Mouse (Mus musculus) hindbrain, embryonic 16.5 days (tissue): ENCODE measurements around the gene Wdr62. TPM values are rescaled to one million over a fixed set of nuclear protein-coding genes. Genes with fewer than 3 reads are reported as not detected.

Experiments
- ATAC-seq: fragments of 200-750 bp; cut with Nextera tagmentation; 2 replicates; pipeline ENCODE4 v1.8.0; 2017; ENCODE audit warnings: moderate TSS enrichment, moderate library complexity
- H3K27ac ChIP-seq: fragments of 300-500 bp; sonication (generic); 2 replicates; pipeline ENCODE4 v1.5.1; 2014; ENCODE audit warnings: low read depth, mild to moderate bottlenecking, control low read depth, low read length, moderate library complexity
- H3K27me3 ChIP-seq: fragments of 300-500 bp; sonication (generic); replicated peaks from 2 replicates; pipeline ENCODE4 v1.6.1; 2014; ENCODE audit warnings: low read length; ENCODE audit not compliant: control insufficient read depth, insufficient read depth
- H3K36me3 ChIP-seq: fragments of 300-500 bp; sonication (generic); 2 replicates; pipeline ENCODE4 v1.6.1; 2014; ENCODE audit warnings: mild to moderate bottlenecking, low read length, moderate library complexity, mixed read lengths; ENCODE audit not compliant: control insufficient read depth, insufficient read depth
- H3K4me1 ChIP-seq: fragments of 300-500 bp; sonication (generic); 2 replicates; pipeline ENCODE4 v1.6.1; 2014; ENCODE audit warnings: low read depth, low read length; ENCODE audit not compliant: control insufficient read depth, insufficient read depth
- H3K4me2 ChIP-seq: fragments of 300-500 bp; sonication (generic); 2 replicates; pipeline ENCODE4 v1.6.1; 2014; ENCODE audit warnings: mild to moderate bottlenecking, low read length, control low read depth, moderate library complexity
- H3K4me3 ChIP-seq: fragments of 300-500 bp; sonication (generic); 2 replicates; pipeline ENCODE4 v1.5.1; 2014; ENCODE audit warnings: mild to moderate bottlenecking, low read length, control low read depth, moderate library complexity
- H3K9ac ChIP-seq: fragments of 300-500 bp; sonication (generic); 2 replicates; pipeline ENCODE4 v1.6.1; 2014; ENCODE audit warnings: low read depth, mild to moderate bottlenecking, control low read depth, low read length, moderate library complexity
- H3K9me3 ChIP-seq: fragments of 300-500 bp; sonication (generic); 2 replicates; pipeline ENCODE4 v1.6.1; 2014; ENCODE audit warnings: mild to moderate bottlenecking, low read length, moderate library complexity; ENCODE audit not compliant: control insufficient read depth
- WGBS: fragments of 180-500 bp; shearing (Covaris S2); extraction: QIAGEN DNeasy Blood & Tissue Kit; methylation state at CpG from one replicate; pipeline ENCODE4 v1.1.7; 2014; 5-methylcytosine and 5-hydroxymethylcytosine counted together
- polyA plus RNA-seq: library from polyadenylated mRNA; unstranded; fragments of >200 nt; fragmentation: Nextera tagmentation; extraction: Ambion mirVana; gene quantifications from 2 replicates; pipeline ENCODE4 v1.2.1, GENCODE M21; 2015

The Wdr62 gene
- polyA plus RNA-seq, 1 experiment from 2014 or later: 3.9 TPM

DNA sequence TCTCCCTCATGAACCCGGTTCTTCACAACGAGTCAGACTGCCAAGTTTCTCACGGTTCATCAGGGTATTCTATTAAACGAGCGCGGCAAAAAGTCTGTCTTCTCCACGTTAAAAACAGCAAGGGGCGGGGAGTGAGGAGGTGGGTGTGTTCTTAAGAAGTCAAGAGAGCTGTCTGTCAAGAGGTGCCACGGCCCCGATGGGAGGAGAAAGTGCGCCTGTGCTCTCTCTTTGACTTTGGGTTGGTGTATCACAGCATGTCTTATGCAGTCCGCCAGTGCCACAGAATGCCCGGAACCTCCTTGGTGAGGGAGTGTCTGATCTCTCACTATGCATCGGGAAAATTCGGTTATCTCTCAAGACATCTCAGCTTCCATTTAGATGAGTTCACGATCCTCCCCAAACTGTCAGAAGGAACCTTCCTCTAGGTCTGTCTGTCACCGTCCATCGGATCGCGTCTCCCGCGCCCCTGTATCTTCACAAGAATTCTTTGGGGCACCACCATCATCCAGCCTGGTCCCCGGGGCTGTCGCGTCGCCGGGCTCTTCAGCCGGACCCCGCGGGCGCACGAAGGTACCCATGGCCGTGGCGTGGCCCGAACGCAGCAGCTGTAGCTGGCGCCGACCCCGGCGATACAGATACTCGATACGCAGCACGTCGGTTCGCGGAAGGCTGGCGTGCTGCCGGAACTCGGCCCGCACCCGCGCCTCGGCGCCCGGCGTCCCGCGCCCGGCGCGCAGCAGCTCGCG is 41.5 kb upstream of the Wdr62 start, which contains the start of gene E130208F15Rik:
TSS of gene E130208F15Rik (plus strand) at position 202 of the 746 bp plus-strand sequence.
- 0% methylated on average over 54 of the region's 63 CpGs for WGBS
- peak; percentile 74 for ATAC-seq
- Histone ChIP-seq H3K4me3 (peak within 1 kb of the TSS; percentile 81), H3K4me1 (peaks cover 10% of the 10 kb centered on the region), H3K9me3 (no peaks in the 10 kb centered on the region), H3K36me3 (no peaks in the 10 kb centered on the region), H3K27me3 (no peaks in the 10 kb centered on the region), H3K27ac (peak within 1 kb of the TSS; percentile 78), H3K9ac (peak within 1 kb of the TSS; percentile 90), H3K4me2 (peak within 1 kb of the TSS; percentile 80)

DNA sequence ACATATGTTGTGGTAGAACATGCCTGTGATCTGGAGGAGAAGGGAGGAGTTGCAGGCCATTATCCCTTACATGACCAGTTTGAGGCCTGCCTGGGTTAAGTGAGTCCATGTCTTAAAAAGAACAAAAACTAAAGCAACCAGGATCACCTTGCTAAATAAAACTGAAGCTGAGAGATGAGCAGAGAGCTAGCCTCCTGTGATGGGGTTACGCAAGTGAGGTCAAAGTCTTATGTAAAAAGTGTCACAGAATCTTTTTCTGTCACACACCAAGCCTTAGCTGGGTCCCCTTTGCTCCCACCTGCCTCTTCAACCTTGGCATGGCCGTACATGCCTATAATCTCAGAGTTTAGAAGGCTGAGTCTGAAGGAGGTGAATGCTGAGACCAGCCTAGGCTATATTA is 40.7 kb upstream of the Wdr62 start:
- no peaks in the 10 kb centered on the region for H3K36me3 ChIP-seq
- no peak overlapping the region for H3K9ac ChIP-seq
- no peak overlapping the region; the same call in 1 of the 2 replicates for H3K4me3 ChIP-seq
- H3K4me1 ChIP-seq: peaks cover 10% of the 10 kb centered on the region
- H3K4me2 ChIP-seq: peak overlapping the region; percentile 80
- H3K27ac ChIP-seq: no peak overlapping the region
- no peaks in the 10 kb centered on the region for H3K9me3 ChIP-seq
- WGBS: 88% methylated on average over 2 of the region's 2 CpGs
- no peaks in the 10 kb centered on the region for H3K27me3 ChIP-seq
- ATAC-seq: no peak

DNA sequence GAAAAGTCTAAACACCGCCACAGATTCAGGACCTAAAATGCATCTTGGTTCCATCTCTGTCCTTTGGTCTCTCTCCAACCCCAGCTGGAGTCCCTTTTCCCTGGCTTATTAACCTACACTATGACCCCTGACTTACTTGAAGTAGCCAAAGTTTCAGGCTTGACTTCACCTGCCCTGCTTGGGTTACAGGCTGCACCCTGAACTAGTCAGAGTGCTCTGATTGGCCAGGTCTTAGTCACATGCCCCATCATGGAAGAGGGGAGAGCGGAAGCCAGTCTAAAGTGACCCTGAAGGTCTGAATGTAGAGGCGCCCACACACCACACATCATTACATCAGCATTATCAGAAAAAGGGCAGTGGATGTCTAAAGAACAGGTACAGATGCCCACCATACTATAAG is 37.9 kb upstream of the Wdr62 start:
- Histone ChIP-seq H3K4me2 (no peak overlapping the region), H3K9me3 (no peaks in the 10 kb centered on the region), H3K27me3 (no peaks in the 10 kb centered on the region), H3K27ac (no peak overlapping the region), H3K9ac (no peak overlapping the region), H3K36me3 (no peaks in the 10 kb centered on the region), H3K4me3 (no peak overlapping the region), H3K4me1 (peaks cover 10% of the 10 kb centered on the region)
- 85% methylated on average over 3 of the region's 3 CpGs for WGBS
- ATAC-seq: no peak

DNA sequence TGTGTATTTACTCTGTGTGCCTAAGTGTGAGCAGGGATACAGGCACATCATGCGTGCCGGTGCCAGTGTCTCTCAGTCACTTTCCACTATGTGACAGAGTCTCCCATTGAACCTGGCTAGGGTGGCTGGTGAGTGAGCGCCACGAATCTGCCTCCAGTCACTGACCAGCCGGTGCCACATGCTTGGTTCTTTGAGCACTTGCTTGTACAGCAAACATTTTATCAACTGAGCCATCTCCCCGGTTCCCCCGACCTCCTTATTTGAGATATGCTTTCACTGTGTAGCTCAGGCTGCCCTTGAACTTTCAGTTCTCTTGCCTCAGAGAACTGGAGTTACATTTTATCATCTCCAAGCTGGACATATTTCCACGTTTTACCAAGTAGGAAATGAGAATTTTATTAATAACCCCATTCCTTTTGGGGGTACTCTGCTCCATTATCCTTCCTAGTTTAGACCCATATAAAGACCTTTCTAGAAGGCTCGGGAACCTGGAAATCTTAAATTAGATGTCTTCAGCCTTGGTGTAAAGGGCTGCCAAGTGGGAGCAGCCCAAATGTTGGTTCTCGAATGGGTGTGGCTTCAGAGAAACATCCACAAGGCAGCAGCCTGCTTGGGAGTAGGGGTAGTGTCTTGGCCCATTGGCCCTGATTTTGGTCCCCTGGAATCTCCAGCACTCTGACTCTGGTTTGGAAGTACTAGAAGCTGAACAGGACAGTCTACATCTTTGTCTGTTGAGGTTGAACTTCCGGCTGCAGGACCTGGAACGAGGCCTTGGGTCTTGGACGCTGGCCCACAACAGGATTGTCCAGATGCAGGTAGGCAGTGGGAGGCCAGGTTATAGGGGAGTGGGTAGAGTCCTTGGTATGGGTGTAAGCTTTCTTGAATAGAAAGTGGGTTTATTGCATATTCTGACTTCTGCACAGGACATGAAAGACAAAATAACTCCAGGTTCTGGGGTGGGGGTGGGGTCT is 35.6 kb upstream of the Wdr62 start:
- no peaks in the 10 kb centered on the region for H3K36me3 ChIP-seq
- H3K4me1 ChIP-seq: no peaks in the 10 kb centered on the region
- 84% methylated on average over 13 of the region's 13 CpGs for WGBS

DNA sequence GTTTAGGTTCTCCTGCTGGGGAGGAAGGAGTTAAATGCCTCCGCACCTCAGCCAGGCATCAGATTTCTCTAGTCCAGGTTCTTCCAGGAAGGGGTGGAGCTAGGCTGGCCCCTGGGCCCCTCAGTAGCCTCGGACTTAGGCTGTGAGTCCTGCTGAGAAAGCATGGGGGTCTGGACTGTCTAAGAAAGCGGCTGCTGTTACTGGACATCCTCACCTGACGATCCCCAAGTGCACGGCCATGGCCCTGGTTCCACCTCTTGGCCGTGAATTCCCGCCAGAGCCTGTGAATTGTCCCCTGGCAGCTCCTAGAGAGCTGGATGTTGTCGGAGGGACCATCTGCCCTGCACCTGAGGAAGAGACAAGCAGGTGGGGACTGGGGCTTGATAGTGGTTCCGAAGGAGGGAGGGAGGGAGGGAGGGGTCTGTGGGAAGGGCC is 34.5 kb upstream of the Wdr62 start, which contains the start of gene Syne4:
TSS of gene Syne4 (plus strand) at position 87 of the 435 bp plus-strand sequence.
- Histone ChIP-seq H3K4me2 (no peak within 1 kb of the TSS), H3K4me1 (peaks cover 4% of the 10 kb centered on the region), H3K27ac (no peak within 1 kb of the TSS), H3K36me3 (no peaks in the 10 kb centered on the region), H3K9me3 (no peaks in the 10 kb centered on the region), H3K27me3 (no peaks in the 10 kb centered on the region), H3K9ac (peak within 1 kb of the TSS; percentile 19; the same call in 1 of the 2 replicates), H3K4me3 (no peak within 1 kb of the TSS)
- no peak for ATAC-seq
- 5% methylated on average over 9 of the region's 9 CpGs for WGBS

More for the DNA sequence above, 35.6 kb upstream of the Wdr62 start:
- H3K27me3 ChIP-seq: no peaks in the 10 kb centered on the region
- H3K9me3 ChIP-seq: no peaks in the 10 kb centered on the region
- no peak for ATAC-seq
- H3K27ac ChIP-seq: no peak overlapping the region
- H3K4me2 ChIP-seq: no peak overlapping the region
- H3K9ac ChIP-seq: no peak overlapping the region
- no peak overlapping the region for H3K4me3 ChIP-seq

DNA sequence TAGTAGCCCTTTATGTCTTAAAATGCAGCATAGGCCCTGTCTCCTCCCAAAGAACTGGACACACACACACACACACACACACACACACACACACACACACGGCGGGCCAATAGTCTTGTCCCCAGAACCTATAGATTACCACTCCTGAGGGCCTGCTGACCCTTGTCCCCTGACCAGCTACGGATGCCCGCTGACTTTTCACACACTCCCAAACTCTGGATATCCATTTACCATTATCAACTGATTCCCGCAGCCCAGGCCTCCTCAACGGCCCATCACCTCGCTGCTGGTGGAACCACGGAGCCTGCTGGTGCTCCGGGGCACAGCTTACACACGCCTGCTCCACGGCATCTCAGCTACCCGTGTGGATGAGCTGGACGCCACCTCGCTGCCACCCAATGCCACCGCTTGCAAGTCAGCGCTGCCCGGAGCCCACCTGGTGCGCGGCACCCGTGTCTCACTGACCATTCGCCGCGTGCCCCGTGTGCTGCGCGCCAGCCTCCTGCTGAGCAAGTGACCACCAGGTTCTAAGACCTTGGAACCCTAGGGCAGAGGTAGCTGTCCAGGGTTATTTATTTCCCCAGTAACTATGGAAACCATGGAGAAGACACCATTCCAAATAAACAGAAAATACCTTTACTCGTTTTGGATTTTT is 33.6 kb upstream of the Wdr62 start:
- H3K27me3 ChIP-seq: no peaks in the 10 kb centered on the region
- no peak overlapping the region for H3K4me3 ChIP-seq
- no peak for ATAC-seq
- 53% methylated on average over 27 of the region's 27 CpGs for WGBS
- no peak overlapping the region for H3K4me2 ChIP-seq
- peaks cover 13% of the 10 kb centered on the region for H3K4me1 ChIP-seq
- H3K9me3 ChIP-seq: no peaks in the 10 kb centered on the region
- H3K9ac ChIP-seq: no peak overlapping the region
- H3K27ac ChIP-seq: no peak overlapping the region
- H3K36me3 ChIP-seq: no peaks in the 10 kb centered on the region

DNA sequence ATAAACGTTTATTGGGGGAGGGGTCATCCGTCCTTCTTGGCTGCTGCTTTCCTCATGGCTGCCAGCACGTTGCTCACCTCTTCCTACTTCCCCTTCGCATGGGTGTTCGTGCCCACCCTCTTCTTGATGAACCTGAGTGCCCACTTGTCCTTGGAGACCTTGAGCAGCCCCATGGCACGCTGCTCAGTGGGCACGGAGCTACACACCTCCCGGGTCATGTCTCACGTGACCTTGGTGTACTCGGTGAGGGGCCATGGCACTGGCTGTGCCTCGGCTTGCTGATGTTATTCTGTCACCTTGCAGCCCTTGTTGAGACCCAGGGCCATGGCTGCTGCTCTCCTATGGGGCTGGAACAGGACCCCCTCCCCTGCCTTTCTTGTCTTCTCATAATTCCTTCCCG is 29.9 kb upstream of the Wdr62 start:
- H3K4me1 ChIP-seq: peaks cover 19% of the 10 kb centered on the region
- no peak overlapping the region for H3K4me3 ChIP-seq
- H3K27ac ChIP-seq: no peak overlapping the region
- H3K9me3 ChIP-seq: no peaks in the 10 kb centered on the region
- no peak overlapping the region for H3K9ac ChIP-seq
- no peak overlapping the region for H3K4me2 ChIP-seq
- no peak for ATAC-seq
- peaks cover 10% of the 10 kb centered on the region for H3K36me3 ChIP-seq
- 92% methylated on average over 12 of the region's 12 CpGs for WGBS
- H3K27me3 ChIP-seq: no peaks in the 10 kb centered on the region

DNA sequence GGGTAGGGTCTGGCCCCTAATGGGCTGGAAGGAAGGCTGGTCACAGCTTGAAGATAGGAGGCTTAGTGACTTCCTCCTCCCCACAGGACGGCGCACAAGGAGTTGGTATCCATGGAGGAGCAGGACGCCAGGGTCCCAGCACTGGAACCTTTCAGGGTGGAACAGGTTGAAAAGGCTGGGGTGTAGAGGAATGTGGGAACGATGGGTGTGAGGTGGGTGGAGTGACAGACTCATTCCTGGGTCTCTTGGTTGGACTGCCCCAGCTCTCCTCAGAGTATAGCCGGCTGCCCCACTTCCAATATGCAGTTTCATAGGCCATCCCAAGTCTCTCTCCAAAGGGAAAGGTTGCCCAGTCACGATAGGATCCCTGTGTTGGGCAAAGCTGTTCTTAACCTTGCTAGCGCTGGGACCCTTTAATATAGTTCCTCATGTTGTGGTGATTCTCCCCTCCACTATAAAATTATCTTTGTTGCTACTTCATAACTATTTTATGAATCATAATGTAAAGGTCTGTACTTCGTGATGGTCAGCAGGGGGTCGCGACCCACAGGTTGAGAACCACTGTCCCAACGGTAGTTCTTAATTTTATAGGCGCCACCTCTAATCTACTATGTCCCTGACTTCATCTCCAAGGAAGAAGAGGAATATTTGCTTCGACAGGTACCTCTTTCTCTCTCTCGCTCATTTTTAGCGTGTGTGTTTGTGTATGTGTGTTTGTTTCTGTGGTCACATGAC is 29.3 kb upstream of the Wdr62 start:
- ATAC-seq: no peak
- H3K9me3 ChIP-seq: no peaks in the 10 kb centered on the region
- H3K36me3 ChIP-seq: peaks cover 10% of the 10 kb centered on the region
- H3K27me3 ChIP-seq: no peaks in the 10 kb centered on the region
- H3K9ac ChIP-seq: peak overlapping the region; percentile 79
- WGBS: 71% methylated on average over 15 of the region's 15 CpGs
- peak overlapping the region; percentile 73 for H3K27ac ChIP-seq
- peak overlapping the region; percentile 73 for H3K4me3 ChIP-seq
- peak overlapping the region; percentile 97 for H3K4me2 ChIP-seq
- peaks cover 19% of the 10 kb centered on the region for H3K4me1 ChIP-seq
